Mouse (Mus musculus): ENCODE data around the gene Pfkl. TPM values are rescaled to one million over a fixed set of nuclear protein-coding genes. Genes with fewer than 3 reads are reported as not detected.
"Not testable (repeated sequence)": the region's sequence is repeated elsewhere in the genome, so short reads cannot be mapped to it uniquely, and the experiment has no call there.

Pfkl gene
- total RNA-seq, 4 experiments from 2014 or later, result 79.7 to 108 (median 89.6) TPM

DNA sequence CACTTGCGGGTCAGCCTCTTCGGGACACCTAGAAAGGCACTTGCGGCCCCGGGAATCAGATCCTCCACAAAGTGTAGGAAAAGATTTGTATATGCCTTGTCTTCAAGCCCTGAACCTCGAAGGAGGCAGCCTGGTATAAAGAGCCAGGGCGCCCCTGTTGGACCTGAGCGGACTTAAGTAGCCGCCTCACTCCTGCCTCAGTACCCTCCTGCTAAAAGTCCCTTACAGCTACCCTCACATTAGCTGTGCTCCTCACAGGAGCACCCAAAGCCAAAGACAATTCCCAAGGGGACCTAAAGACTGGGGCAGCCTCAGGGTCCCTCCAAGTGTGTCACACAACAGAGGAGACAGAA is 39.9 kb downstream of the Pfkl start:
- DNase-seq, result no peak

DNA sequence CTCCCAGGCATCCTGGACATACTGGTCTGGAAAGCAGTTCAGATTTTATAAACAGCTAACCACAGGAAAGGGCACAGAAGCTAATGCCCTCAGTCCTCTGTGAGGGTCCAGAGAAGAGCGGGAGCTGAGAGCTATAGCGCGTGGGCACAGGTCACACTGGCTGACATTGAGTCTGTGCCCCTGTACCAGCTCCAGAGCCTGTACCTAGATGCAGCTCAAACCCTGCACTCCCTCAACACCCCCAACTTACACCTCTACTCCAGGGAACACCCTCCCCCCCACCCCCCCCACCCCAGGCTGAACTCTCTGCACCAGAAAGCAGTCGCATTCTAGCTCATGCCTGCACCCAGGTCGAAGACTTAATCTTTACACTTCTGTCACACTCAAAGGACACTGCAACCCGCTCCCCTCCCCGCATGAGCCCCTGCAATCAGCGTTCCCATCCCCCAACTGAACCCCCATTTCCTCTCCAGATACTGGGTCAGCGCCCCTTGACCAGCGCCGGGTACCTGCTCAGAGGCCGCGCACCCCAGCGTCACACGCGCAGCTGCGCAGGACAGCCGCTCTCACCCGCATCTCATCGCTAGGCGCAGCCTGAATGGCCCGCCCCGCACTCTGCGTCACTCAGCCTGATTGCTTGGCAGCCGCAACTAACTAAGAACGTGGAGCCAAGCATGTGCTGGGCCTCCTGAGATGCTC is 40.5 kb downstream of the Pfkl start:
- no peak for DNase-seq

DNA sequence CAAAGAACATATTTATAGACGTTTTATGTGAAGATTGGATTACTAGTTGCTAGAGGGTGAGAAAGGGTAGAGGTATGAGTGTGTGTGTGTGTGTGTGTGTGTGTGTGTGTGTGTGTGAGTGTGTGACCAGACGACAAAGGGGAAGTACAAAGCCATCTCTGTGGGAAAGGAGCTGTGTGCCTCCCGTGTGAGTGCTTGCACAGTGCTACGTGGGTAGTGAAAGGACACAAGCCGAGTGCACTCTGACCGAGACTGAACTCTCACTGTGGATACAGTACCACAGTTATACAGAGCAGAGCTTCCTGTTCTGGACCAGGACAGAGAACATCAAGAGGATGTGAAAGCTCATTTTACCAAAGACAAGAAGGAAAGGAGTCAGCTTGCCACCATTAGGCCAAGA is 45.9 kb downstream of the Pfkl start:
- no peak for DNase-seq

DNA sequence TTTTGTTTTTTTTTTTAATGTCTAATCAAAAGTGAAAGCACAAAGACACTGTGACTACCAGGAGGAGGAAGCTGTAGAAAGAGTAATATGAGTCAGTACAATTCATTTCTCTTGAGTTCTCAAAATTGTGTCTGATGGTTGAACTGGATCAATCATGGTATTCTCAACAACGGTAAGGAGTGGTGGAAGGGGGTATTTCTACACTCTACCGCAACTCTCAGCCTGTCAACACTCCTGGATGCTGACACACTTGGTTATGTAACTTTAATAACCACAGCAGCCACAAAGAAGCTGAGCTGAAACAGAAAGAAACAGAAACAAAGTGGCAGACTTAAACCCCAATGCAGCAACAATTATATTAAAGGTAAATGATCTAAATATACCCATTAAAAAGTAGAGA is 47.2 kb downstream of the Pfkl start:
- DNase-seq, result no peak

DNA sequence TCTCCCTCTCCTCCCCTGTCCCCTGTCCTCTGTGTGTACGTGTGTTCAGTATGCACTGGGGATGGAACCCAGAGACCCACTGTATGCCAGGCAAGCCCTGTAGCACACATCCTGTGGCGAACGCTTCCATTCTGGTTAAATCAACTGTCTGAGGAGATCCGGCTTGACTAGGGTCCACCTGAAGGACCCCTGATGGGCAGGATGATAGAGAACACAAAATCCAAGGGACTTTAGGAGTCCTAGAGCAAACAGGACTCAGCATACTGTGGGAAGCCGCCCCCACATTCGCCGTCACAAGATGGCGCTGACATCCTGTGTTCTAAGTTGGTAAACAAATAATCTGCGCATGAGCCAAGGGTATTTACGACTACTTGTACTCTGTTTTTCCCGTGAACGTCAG is 59.4 kb downstream of the Pfkl start:
- DNase-seq, result not testable (repeated sequence)

DNA sequence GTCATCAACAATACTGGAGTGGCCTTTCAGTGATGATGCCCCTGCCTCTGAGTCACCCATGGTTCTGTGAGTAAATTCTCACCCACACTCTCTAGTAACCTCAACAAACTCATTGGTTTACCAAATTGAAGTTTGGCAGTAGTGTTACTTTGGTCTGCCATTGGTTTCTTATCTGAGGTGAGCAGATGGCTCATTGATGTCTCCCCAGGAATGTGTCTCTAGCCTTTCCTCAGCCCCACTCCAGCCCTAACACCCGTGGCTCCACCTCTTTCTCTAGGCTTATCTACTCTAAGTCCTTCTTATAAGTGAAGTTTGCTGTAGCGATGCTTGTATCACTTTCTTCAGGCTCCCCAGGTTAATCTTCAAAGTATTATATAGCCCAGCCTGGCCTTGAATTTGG is 70.2 kb downstream of the Pfkl start:
- no peak for DNase-seq

Other genes starting within 250 kb of the Pfkl start
- not detected for gene Gm3238, start 238.8 kb downstream of the Pfkl start, total RNA-seq (2022)
- not detected for gene Gm7138, start 233.1 kb downstream of the Pfkl start, total RNA-seq (2022)
- not detected for gene Gm3250, start 227.5 kb downstream of the Pfkl start, total RNA-seq (2022)
- not detected for gene Gm7137, start 221.9 kb downstream of the Pfkl start, total RNA-seq (2022)
- not detected for gene Gm9639, start 215.0 kb downstream of the Pfkl start, total RNA-seq (2022)
- not detected for gene Gm19668, start 210.9 kb downstream of the Pfkl start, total RNA-seq (2022)
- gene Gm9507, start 198.2 kb downstream of the Pfkl start, total RNA-seq (2022), result not detected
- not detected for gene Gm2696, start 195.4 kb downstream of the Pfkl start, total RNA-seq (2022)
- gene Krtap10-4, start 183.0 kb downstream of the Pfkl start, total RNA-seq (2022), result not detected
- gene Krtap10-10, start 174.1 kb downstream of the Pfkl start, total RNA-seq (2022), result not detected
- gene Gm36176, start 163.3 kb downstream of the Pfkl start, total RNA-seq (2022), result not detected
- gene Gm10318, start 157.2 kb downstream of the Pfkl start, total RNA-seq (2022), result not detected
- gene Gm3285, start 148.1 kb downstream of the Pfkl start, total RNA-seq (2022), result not detected
- gene Lrrc3, start 107.5 kb downstream of the Pfkl start, total RNA-seq (2022), result 10 to 100 TPM in 1 of 4 experiments, 1 to 10 TPM in 3; 5.5 to 10.8 (median 7.3) TPM
- gene Trpm2, start 39.5 kb downstream of the Pfkl start, total RNA-seq (2022), result 10 to 100 TPM in 2 of 4 experiments, 1 to 10 TPM in 2; 2.2 to 10.4 (median 7.6) TPM
- gene 1810043G02Rik, start 31.6 kb downstream of the Pfkl start, total RNA-seq (2022), result 10 to 100 TPM; 18.8 to 41.2 (median 28.6) TPM
- gene Dnmt3l, start 31.9 kb upstream of the Pfkl start, total RNA-seq (2022), result 10 to 100 TPM in 3 of 4 experiments, 1 to 10 TPM in 1; 4.3 to 41.2 (median 20.8) TPM
- not detected for gene Aire, start 33.5 kb upstream of the Pfkl start, total RNA-seq (2022)
- gene Icosl, start 59.2 kb upstream of the Pfkl start, total RNA-seq (2022), result 10 to 100 TPM; 17.7 to 20.6 (median 18.7) TPM
- gene D10Jhu81e, start 159.7 kb upstream of the Pfkl start, total RNA-seq (2022), result 100 to 1,000 TPM; 187 to 284 (median 230) TPM
- 10 to 100 TPM; 20.1 to 22.4 (median 21.3) TPM for gene Pwp2, start 175.1 kb upstream of the Pfkl start, total RNA-seq (2022)
- 10 to 100 TPM; 59.1 to 66.4 (median 60.2) TPM for gene Trappc10, start 234.6 kb upstream of the Pfkl start, total RNA-seq (2022)

All from adrenal gland, adult 8-10 months (tissue).